Mouse (Mus musculus): ENCODE measurements around the gene Gm2696.

DNA sequence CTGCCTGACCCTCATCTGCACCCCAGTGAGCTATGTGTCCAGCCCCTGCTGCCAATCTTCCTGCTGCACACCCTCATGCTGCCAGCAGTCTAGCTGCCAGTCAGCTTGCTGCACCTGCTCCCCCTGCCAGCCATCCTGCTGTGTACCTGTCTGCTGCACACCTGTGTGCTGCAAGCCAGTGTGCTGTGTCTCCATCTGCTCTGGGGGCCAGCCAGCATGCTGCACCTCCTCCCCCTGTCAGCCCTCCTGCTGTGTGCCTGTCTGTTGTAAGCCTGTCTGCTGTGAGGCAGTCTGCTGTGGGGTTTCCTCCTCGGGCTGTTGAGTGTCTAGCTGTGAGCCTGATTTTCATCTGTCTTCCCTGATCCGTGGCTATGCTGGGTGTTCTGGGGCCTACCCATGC lies 32.5 kb downstream of the Gm2696 start:
- no peak for TF ChIP-seq CTCF (IDR thresholded peaks at IDR 0.05; ENCODE audit: control insufficient read depth, insufficient read depth, insufficient replicate concordance, low read depth, low read length)
- TF ChIP-seq POLR2A (IDR thresholded peaks at IDR 0.05; ENCODE audit: control insufficient read depth, low read depth, low read length): no peak

All from testis, adult 2 months (tissue).